Mouse (Mus musculus) gastrocnemius, adult 2 months (tissue): Measurements from ENCODE around the gene 4930447C04Rik. TPM values are rescaled to one million over a fixed set of nuclear protein-coding genes. Genes with fewer than 3 reads are reported as not detected.

Experiments used
- DNase-seq: peaks from one replicate; pipeline ENCODE4 v3.0.0; 2022
- H3K27ac ChIP-seq: fragments of 200-600 bp; 2 replicates; pipeline ENCODE4 v1.8.1; 2022; ENCODE audit warnings: mild to moderate bottlenecking
- H3K4me3 ChIP-seq: fragments of 200-600 bp; 2 replicates; pipeline ENCODE4 v1.8.1; 2022; ENCODE audit warnings: mild to moderate bottlenecking, moderate library complexity
- CTCF ChIP-seq: fragments of 200-600 bp; IDR thresholded peaks from 2 replicates; pipeline ENCODE4 v1.8.1; 2022; ENCODE audit warnings: antibody characterized with exemption, mild to moderate bottlenecking, moderate library complexity
- intact Hi-C: fragments of 180-260 bp; cut with DNase I; formaldehyde crosslinking; loops from one replicate; pipeline ENCODE4 v1.15.1; 2025
- long read RNA-seq, 2 experiments: library from polyadenylated mRNA; stranded (forward); transcript quantifications; one replicate each; pipeline ENCODE4 v2.0.0; 2021
- total RNA-seq, 2 experiments: library from RNA; stranded (reverse); gene quantifications; 2 replicates each; pipeline ENCODE4 v1.2.3; 2021

4930447C04Rik gene
- total RNA-seq, result not detected
- long read RNA-seq, experiment 1, result 0 reads
- long read RNA-seq, experiment 2, result 0 reads

DNA sequence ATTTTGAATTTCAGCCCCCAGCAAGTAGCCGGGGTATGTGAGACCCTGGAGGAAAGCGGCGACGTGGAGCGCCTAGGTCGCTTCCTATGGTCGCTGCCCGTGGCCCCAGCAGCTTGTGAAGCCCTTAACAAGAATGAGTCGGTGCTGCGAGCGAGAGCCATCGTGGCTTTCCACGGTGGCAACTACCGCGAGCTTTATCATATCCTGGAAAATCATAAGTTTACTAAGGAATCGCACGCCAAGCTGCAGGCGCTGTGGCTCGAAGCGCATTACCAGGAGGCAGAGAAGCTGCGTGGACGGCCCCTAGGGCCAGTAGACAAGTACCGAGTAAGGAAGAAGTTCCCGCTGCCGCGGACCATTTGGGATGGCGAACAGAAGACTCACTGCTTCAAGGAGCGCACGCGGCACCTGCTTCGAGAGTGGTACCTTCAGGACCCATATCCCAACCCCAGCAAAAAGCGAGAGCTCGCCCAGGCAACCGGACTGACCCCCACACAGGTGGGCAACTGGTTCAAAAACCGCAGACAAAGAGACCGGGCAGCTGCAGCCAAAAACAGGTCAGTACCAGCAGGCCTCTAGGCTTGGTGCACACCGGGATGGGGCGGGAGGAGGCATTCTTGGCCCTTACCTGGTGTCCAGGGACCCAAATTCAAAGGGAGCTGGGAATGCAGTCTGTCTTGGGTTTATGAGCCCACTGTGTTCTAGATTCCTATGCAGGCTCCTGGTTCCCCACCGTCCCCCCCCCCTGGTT, at the start of gene 4930447C04Rik:
TSS of gene 4930447C04Rik (minus strand) at position 704 of the 751 bp plus-strand sequence.
- no peak for TF ChIP-seq CTCF
- intact Hi-C loops, result no loop called here
- DNase-seq, result no peak
- Histone ChIP-seq H3K27ac (no peak within 1 kb of the TSS), H3K4me3 (no peak within 1 kb of the TSS)

DNA sequence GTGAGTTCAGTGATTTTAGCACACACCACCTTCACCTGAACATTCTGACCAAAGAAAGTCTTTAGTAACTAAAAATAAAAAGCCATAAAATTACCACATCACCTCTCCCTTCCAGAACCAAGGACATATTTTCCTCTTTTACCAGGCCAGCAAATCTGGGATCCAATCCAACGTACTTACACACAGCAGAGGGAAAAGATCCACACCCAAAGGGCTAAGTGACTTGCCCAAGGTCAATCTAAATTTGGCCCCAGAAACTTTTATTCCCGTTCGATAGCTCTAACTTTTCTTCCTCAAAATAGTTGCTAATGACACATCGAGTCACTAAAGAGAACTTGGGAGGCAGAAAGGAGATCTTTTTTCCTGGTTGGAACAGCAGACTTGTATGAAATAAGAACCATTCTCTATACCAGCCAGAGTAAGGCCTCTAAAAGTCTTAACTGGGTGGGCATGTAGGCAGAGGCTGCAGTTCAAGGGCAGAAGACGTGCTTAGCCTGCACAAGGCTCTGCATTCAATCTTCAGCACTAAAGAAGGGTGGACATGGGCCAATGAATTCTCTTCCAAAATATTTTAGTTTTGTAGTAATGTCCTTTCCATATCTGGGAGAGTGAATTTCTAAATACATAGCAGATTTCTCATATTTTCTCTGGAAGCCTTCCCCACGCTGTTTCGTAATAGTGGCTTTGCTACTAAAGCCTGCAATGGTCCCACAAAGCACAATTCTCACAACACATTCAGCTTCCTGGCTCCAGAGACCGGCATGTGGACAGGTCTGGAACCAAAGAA, 42.7 kb upstream of the 4930447C04Rik start:
- peak; percentile 31 for DNase-seq
- no peak overlapping the region for H3K4me3 ChIP-seq
- no peak for TF ChIP-seq CTCF
- H3K27ac ChIP-seq, result peak overlapping the region; percentile 78
- intact Hi-C loops, result no loop called here

DNA sequence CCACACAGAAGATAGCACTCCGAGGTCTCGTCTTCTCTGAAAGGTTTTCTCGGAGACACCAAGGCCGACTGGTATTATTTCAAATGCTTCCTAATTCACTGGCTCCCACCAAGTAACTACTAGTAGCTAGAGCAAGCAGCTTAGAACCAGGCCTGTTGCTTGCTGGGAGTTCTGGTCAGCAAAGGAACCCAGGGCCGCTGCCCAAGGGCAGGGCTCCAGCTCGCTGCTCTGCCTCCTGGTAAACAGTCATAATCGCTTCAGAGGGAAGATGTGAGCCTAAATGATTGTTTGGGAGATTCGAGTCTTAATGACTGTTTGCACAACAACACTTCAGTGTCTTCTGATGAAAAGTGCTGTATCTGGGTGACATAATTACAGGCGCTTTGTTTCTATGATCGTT, 42.0 kb upstream of the 4930447C04Rik start:
- intact Hi-C loops, result no loop called here
- DNase-seq, result peak; percentile 52
- Histone ChIP-seq H3K4me3 (no peak overlapping the region), H3K27ac (peak overlapping the region; percentile 78)
- no peak for TF ChIP-seq CTCF

DNA sequence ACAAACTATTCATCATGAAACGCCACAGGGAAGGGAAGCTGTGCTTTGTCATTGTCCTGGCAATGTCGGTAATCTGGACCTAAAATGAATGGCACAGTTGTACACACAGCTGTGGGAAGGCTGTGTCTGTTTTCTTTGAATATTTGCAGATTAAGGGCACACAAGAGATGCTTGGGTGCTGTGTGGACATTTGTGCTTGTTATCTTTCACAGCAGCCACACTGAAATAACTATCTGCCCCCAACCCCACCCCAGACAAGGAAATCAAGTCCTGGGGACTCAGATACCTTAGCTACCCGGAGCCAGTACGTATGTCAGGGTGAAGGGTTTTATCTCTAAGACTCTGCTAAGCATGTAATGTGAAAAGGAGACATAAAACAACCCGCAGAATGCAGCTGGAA, 38.7 kb upstream of the 4930447C04Rik start:
- intact Hi-C loops, result loop anchor here (5.0 to 10.0 kb wide), 3 partner anchors 284 to 517 kb away; no protein-coding TSS in a partner anchor
- no peak for TF ChIP-seq CTCF
- no peak overlapping the region for H3K27ac ChIP-seq

GRCm38 (mm10) chr12:72977851-72978250, 37.3 kb upstream of the 4930447C04Rik start:
- intact Hi-C loops, result loop anchor here (5.0 to 10.0 kb wide), 3 partner anchors 283 to 516 kb away; no protein-coding TSS in a partner anchor
- DNase-seq, result no peak
- Histone ChIP-seq H3K4me3 (no peak overlapping the region), H3K27ac (no peak overlapping the region)
- TF ChIP-seq CTCF, result no peak

More for the DNA sequence above, 38.7 kb upstream of the 4930447C04Rik start:
- no peak overlapping the region for H3K4me3 ChIP-seq
- DNase-seq, result no peak

- peak; percentile 89 for TF ChIP-seq CTCF
- peak; percentile 74 for DNase-seq
- Histone ChIP-seq H3K27ac (peak overlapping the region; percentile 56), H3K4me3 (peak overlapping the region; percentile 71)
- intact Hi-C loops, result loop anchor here (1.0 to 10.0 kb wide), 4 partner anchors 130 to 514 kb away; no protein-coding TSS in a partner anchor
Measured at GRCm38 (mm10) chr12:72976718-72977117, 36.1 kb upstream of the 4930447C04Rik start.

DNA sequence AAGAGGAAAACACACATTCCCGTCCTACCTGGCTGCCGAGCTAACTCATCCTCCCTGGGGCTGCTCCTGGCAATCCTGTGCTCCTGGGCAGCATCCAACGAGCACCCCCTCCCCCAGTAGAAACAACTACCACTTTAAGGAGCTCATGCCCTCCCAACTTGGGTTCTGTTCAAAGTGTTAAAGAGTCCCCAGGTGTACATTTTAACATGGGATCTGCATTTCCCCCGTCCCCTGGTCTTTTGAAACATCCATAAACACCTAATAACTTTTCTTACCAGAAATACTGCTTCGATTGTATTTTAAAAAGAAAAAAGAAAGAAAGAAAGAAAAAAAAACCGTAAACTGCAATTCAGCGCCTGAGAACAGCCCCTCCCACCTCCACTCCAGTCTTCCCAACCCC, 35.6 kb upstream of the 4930447C04Rik start:
- intact Hi-C loops, result loop anchor here (1.0 to 10.0 kb wide), 4 partner anchors 130 to 514 kb away; no protein-coding TSS in a partner anchor
- DNase-seq, result no peak
- H3K27ac ChIP-seq, result no peak overlapping the region; the same call in 1 of the 2 replicates
- no peak for TF ChIP-seq CTCF
- peak overlapping the region; percentile 71 for H3K4me3 ChIP-seq

DNA sequence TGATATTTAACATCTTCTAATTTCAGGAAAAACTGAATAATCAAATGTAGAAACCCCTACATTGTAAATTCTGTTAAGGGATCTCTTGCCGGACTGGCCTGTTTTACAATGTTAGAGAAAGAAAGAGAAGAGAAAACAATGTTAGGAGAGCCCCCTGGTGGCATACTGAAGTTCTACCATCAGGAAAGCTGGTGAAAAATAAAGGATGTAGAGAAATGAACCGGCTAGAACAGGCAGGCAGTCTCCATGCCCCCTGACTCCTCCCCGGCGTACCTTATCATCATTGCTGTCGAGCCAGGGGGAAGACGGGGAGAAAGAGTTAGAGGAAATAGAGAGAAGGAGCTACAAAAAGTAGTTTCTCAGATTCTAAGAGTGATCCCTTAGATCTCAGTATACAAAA, 32.6 kb upstream of the 4930447C04Rik start:
- no peak overlapping the region for H3K27ac ChIP-seq
- H3K4me3 ChIP-seq, result no peak overlapping the region
- DNase-seq, result peak; percentile 26
- intact Hi-C loops, result loop anchor here (10.0 kb wide), 2 partner anchors 278 to 458 kb away; no protein-coding TSS in a partner anchor
- peak; percentile 78 for TF ChIP-seq CTCF

DNA sequence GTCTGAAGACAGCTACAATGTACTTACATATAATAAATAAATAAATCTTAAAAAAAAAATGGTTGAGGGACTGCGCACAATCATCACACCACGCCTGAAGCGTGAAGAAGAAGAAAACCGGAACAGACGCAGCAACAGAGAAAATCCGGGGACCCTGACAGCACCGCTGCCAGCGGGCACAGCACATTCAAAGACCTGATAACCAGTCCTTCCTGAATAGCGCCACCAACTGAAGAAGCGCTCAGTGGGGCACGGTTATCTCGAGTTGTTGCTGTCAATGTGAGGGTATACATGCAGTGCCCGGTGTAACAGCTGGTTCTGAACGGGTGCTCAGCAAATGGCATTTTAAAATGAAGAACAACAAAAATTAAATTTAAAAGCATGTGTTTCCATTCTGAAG, 30.0 kb upstream of the 4930447C04Rik start:
- no peak for DNase-seq
- intact Hi-C loops, result loop anchor here (10.0 kb wide), 2 partner anchors 276 to 456 kb away; no protein-coding TSS in a partner anchor
- Histone ChIP-seq H3K4me3 (no peak overlapping the region), H3K27ac (no peak overlapping the region)
- TF ChIP-seq CTCF, result no peak

GRCm38 (mm10) chr12:72967541-72967940, 27.0 kb upstream of the 4930447C04Rik start:
- Histone ChIP-seq H3K27ac (no peak overlapping the region), H3K4me3 (no peak overlapping the region)
- no peak for TF ChIP-seq CTCF
- intact Hi-C loops, result no loop called here
- DNase-seq, result no peak

DNA sequence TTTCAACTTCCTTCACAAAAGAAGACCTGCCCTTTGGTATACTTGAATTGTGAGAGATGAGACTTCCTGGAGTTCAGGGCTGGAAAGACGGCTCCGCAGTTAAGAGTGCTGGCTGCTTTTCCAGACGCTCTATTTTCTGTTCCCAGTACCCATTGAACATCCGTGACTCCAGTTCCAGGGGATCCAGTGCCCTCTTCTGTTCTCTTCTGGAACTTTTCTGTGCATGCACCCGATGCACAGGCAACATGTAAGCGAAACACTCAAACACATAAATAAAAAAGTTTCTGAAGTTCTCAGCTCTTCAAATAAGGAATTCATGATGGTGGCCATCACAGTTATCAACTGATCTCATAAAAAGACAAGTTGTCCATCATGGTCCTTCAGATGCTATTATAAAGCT, 22.2 kb upstream of the 4930447C04Rik start:
- intact Hi-C loops, result no loop called here
- DNase-seq, result no peak
- Histone ChIP-seq H3K27ac (no peak overlapping the region), H3K4me3 (no peak overlapping the region)
- no peak for TF ChIP-seq CTCF

- no peak for DNase-seq
- TF ChIP-seq CTCF, result no peak
- no peak overlapping the region for H3K4me3 ChIP-seq
- intact Hi-C loops, result no loop called here
- no peak overlapping the region for H3K27ac ChIP-seq
Measured at GRCm38 (mm10) chr12:72958446-72958845, 17.9 kb upstream of the 4930447C04Rik start.
